Mouse (Mus musculus) kidney, embryonic 14.5 days (tissue): ENCODE measurements around the gene Mfsd2a. TPM values are rescaled to one million over a fixed set of nuclear protein-coding genes. Genes with fewer than 3 reads are reported as not detected.

Experiments
- ATAC-seq: fragments of 200-750 bp; cut with Nextera tagmentation; 2 replicates; pipeline ENCODE4 v1.8.0; 2017; ENCODE audit warnings: moderate number of reproducible peaks, mild to moderate bottlenecking, moderate TSS enrichment, moderate library complexity; ENCODE audit not compliant: low FRiP score, low TSS enrichment
- H3K27ac ChIP-seq: fragments of 300-500 bp; sonication (generic); 2 replicates; pipeline ENCODE4 v1.5.1; 2014; ENCODE audit warnings: low read depth, mild to moderate bottlenecking, low read length, moderate library complexity, mixed read lengths
- H3K27me3 ChIP-seq: fragments of 300-500 bp; sonication (generic); 2 replicates; pipeline ENCODE4 v1.6.1; 2014; ENCODE audit warnings: mild to moderate bottlenecking, low read length; ENCODE audit not compliant: control insufficient read depth, insufficient read depth
- H3K36me3 ChIP-seq: fragments of 300-500 bp; sonication (generic); 2 replicates; pipeline ENCODE4 v1.6.1; 2014; ENCODE audit warnings: low read length, mixed read lengths; ENCODE audit not compliant: control insufficient read depth, insufficient read depth
- H3K4me1 ChIP-seq: fragments of 300-500 bp; sonication (generic); 2 replicates; pipeline ENCODE4 v1.6.1; 2014; ENCODE audit warnings: low read length, mixed read lengths; ENCODE audit not compliant: control insufficient read depth, insufficient read depth
- H3K4me2 ChIP-seq: fragments of 300-500 bp; sonication (generic); replicated peaks from 2 replicates; pipeline ENCODE4 v1.6.1; 2014; ENCODE audit warnings: low read depth, mild to moderate bottlenecking, low read length
- H3K4me3 ChIP-seq: fragments of 300-500 bp; sonication (generic); 2 replicates; pipeline ENCODE4 v1.5.1; 2014; ENCODE audit warnings: mild to moderate bottlenecking, low read length
- H3K9ac ChIP-seq: fragments of 300-500 bp; sonication (generic); 2 replicates; pipeline ENCODE4 v1.6.1; 2014; ENCODE audit warnings: low read depth, mild to moderate bottlenecking, low read length, moderate library complexity
- H3K9me3 ChIP-seq: fragments of 300-500 bp; sonication (generic); 2 replicates; pipeline ENCODE4 v1.6.1; 2016; ENCODE audit warnings: low read length; ENCODE audit not compliant: control insufficient read depth
- WGBS: fragments of 180-500 bp; shearing (Covaris S2); extraction: QIAGEN DNeasy Blood & Tissue Kit; methylation state at CpG from one replicate; pipeline ENCODE4 v1.1.7; 2014; 5-methylcytosine and 5-hydroxymethylcytosine counted together
- polyA plus RNA-seq: library from polyadenylated mRNA; unstranded; fragments of >200 nt; fragmentation: Nextera tagmentation; extraction: Ambion mirVana; gene quantifications from 2 replicates; pipeline ENCODE4 v1.2.1, GENCODE M21; 2014

Mfsd2a gene
- polyA plus RNA-seq, result 3.1 and 3.4 TPM in 2 replicates

DNA sequence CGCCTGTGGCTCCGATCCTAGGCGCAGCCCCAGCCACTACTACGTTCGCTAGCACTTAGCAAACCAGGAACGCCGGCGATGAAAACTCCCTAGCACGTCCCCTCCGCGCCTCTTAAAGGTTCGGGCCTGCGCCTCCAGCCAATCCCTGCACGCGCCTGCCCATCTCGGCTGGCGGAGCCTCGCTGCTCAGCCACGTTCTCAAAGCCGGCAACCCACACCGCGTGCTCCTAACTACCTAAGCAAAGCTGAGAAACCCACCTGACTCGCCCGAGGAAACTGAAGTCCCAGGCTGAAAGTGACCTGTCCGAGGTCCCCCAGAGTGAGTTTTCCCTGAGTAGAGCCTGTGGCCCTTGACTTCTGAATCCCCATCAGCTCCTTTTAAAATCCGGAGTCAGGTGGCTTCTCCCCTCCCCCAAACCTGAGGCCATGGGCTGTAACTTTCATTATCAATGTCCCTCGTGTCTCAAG lies at the start of gene Mfsd2a:
TSS of gene Mfsd2a (minus strand) at position 89 of the 468 bp plus-strand sequence.
- H3K4me2 ChIP-seq, result peak within 1 kb of the TSS; percentile 94
- peaks cover 11% of the 10 kb centered on the region for H3K4me1 ChIP-seq
- H3K27ac ChIP-seq, result peak within 1 kb of the TSS; percentile 56; the same call in 1 of the 2 replicates
- no peaks in the 10 kb centered on the region for H3K9me3 ChIP-seq
- WGBS, result under 1% methylated on average over 27 of the region's 27 CpGs
- ATAC-seq, result peak; percentile 75
- H3K36me3 ChIP-seq, result no peaks in the 10 kb centered on the region
- H3K27me3 ChIP-seq, result no peaks in the 10 kb centered on the region; the same call in 1 of the 2 replicates
- peak within 1 kb of the TSS; percentile 65 for H3K9ac ChIP-seq
- peak within 1 kb of the TSS; percentile 45 for H3K4me3 ChIP-seq

DNA sequence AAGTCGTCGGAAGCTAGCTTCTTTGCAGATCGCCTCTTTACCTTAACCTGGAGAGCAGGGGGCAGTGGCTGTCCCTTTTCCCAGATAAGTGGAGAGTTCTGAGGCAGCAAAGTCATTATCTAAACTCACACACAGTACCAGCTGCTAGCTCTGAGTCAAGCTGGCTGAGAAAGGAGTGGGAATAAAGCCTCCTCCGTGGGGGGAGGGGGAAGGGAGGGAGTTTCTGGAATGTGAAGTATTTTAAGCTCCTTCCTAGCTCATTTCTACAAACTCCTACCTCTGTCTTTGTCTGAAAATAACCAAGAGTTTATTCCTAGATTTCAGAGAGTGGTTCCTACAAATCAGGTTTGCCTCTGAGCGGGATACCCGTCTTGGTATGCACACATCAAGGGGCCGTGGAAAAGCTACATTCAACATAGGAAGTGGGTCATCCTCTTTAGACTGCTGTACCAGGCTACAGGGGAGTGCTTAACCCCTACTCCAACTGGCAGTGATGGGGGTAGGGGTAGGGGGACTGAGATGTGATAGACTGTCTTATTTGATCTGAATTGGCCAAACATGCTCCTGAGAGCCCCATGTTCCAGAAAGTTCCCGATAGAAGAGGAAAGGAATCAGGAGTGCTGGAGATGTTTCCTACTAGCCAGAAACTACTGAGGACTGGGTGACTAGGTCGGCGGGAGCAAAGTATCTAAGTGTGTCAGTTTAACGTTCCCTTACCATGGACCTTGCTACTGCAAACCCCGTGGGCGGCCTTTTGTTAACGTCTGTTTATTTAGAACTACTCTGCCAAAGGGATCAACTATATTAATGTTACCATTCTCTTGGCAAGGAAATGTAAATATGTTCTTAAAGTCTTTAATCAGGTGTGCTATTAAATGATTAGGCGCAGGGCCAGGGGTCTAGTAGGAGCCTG lies 44.3 kb upstream of the Mfsd2a start:
- no peak for ATAC-seq
- H3K27me3 ChIP-seq, result no peaks in the 10 kb centered on the region
- H3K27ac ChIP-seq, result no peak overlapping the region
- 0 out of 2 replicates have a peak, but pooled peaks cover 5% of the 10 kb centered on the region for H3K4me1 ChIP-seq
- WGBS, result 41% methylated on average over 15 of the region's 15 CpGs
- H3K9me3 ChIP-seq, result no peaks in the 10 kb centered on the region
- no peak overlapping the region for H3K4me2 ChIP-seq
- 0 out of 2 replicates have a peak, but pooled peaks cover 2% of the 10 kb centered on the region for H3K36me3 ChIP-seq
- H3K4me3 ChIP-seq, result no peak overlapping the region
- no peak overlapping the region for H3K9ac ChIP-seq

DNA sequence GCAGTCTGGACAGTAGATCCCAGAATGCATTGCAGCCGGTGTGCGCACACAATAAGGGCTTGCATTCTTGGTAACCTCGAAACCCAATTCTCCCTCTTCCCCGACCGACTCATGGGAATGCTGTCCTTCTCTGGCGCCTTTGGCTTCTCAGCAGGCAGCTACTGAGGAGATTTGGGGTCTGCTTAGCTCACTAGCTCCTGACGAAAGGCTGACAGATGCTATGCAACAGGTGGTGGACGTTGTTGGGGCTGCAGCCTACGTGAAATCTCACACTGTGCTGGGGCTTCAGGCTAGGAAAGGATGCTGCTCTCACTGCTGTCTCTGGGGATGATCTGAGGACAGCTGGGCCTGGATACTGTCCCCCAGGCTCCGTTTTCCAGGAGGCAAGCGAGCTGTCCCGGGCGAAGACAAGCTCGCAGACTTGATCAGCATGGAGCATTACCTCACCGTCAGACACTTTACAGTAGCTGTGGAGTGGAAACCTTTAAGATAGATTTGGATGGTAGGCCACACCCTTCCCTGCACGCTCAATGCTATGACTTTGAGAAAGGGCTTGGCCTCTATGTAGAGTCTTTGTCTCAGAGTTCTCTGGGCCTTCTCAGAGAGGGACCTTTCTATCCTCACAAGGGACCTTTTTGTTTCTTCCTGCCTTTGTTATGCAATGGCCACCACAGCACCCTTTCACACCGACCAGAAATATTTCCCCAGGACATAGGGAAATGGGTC lies 39.8 kb upstream of the Mfsd2a start:
- H3K4me3 ChIP-seq, result no peak overlapping the region
- no peak overlapping the region for H3K27ac ChIP-seq
- no peaks in the 10 kb centered on the region for H3K9me3 ChIP-seq
- ATAC-seq, result no peak
- H3K4me2 ChIP-seq, result no peak overlapping the region
- 0 out of 2 replicates have a peak, but pooled peaks cover 2% of the 10 kb centered on the region for H3K36me3 ChIP-seq
- 72% methylated on average over 17 of the region's 17 CpGs for WGBS
- peaks cover 13% of the 10 kb centered on the region; the same call in 1 of the 2 replicates for H3K4me1 ChIP-seq
- no peak overlapping the region for H3K9ac ChIP-seq
- peaks cover 6% of the 10 kb centered on the region; the same call in 1 of the 2 replicates for H3K27me3 ChIP-seq

DNA sequence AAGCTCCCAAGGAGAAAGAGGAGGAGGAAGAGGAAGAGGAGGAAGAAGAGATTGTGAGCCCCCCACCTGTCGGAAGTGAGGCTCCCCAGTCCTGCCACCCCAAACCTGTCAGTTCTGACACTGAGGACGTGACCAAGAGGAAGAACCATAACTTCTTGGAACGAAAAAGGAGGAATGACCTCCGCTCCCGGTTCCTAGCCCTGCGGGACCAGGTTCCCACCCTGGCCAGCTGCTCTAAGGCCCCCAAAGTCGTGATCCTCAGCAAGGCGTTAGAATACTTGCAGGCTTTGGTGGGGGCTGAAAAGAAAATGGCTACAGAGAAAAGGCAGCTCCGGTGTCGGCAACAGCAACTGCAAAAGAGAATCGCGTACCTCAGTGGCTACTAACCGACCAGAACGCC lies 39.1 kb upstream of the Mfsd2a start:
- Histone ChIP-seq H3K9ac (no peak overlapping the region), H3K27me3 (peaks cover 6% of the 10 kb centered on the region; the same call in 1 of the 2 replicates), H3K4me3 (no peak overlapping the region), H3K36me3 (0 out of 2 replicates have a peak, but pooled peaks cover 2% of the 10 kb centered on the region), H3K27ac (no peak overlapping the region), H3K9me3 (no peaks in the 10 kb centered on the region), H3K4me2 (no peak overlapping the region), H3K4me1 (peaks cover 11% of the 10 kb centered on the region; the same call in 1 of the 2 replicates)
- ATAC-seq, result no peak
- WGBS, result 69% methylated on average over 14 of the region's 14 CpGs

DNA sequence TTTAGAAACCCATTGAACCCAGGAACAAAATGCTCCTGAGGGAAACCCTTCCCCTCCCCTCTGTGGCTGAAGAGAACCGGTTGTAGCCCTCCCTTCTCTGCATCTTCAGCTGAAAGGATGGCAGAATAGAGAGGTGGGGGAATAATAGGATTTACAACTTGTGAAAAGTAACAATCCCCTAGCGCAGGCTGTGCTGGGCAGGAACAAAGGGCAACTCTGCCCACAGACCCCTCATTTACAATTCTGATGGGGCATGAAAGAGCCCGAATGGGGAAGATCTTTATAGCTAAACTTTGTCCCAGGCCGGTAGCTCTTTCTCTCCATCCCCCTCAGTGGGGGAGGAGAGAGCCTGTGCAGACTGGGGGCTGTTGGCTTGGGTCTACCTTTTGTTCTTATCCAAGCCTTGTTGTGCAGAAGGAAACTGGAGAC lies 38.3 kb upstream of the Mfsd2a start:
- H3K27ac ChIP-seq, result no peak overlapping the region
- H3K36me3 ChIP-seq, result 0 out of 2 replicates have a peak, but pooled peaks cover 2% of the 10 kb centered on the region
- no peak for ATAC-seq
- peaks cover 7% of the 10 kb centered on the region; the same call in 1 of the 2 replicates for H3K27me3 ChIP-seq
- no peaks in the 10 kb centered on the region for H3K9me3 ChIP-seq
- H3K4me2 ChIP-seq, result peak overlapping the region; percentile 28
- peak overlapping the region; percentile 3; the same call in 1 of the 2 replicates for H3K4me3 ChIP-seq
- 9% methylated on average over 4 of the region's 4 CpGs for WGBS
- H3K9ac ChIP-seq, result no peak overlapping the region
- H3K4me1 ChIP-seq, result peaks cover 7% of the 10 kb centered on the region; the same call in 1 of the 2 replicates

DNA sequence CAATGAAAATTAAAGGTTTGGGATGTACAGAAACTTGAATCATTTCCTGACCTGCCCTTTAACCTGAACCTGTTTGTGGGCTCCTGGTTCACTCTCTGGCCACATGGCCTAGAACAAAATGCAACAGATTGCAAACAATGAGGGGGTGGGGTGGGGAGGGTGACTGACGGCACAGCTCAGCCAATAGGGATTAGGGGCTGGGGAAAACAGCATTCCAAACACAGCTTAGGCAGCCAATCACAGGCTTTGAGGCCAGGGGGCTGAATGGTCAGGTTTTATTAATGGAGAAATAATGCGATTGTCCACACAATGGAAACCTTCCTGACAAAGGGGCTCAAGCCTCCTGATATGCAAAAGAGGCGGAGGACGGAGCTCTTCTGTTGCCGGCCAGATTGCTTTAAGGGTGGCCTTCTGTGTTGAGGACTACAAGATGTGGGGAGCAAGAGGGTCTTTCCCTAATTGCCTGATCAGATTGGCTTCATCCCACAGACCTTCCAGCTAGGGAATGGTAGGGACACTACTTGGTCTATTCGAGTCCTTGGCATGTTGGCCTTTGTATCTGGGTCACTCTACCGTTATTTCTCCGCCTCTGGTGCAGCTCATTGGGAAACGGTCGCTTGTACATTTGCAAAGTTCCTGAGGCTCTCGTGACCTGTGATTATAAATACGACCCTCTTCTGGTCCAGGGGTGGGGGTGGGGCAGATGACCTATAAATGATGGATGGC lies 37.7 kb upstream of the Mfsd2a start:
- Histone ChIP-seq H3K36me3 (0 out of 2 replicates have a peak, but pooled peaks cover 2% of the 10 kb centered on the region), H3K27ac (no peak overlapping the region), H3K4me2 (peak overlapping the region; percentile 28), H3K27me3 (peaks cover 10% of the 10 kb centered on the region; the same call in 1 of the 2 replicates), H3K4me3 (peak overlapping the region; percentile 3; the same call in 1 of the 2 replicates), H3K4me1 (peaks cover 7% of the 10 kb centered on the region; the same call in 1 of the 2 replicates), H3K9ac (no peak overlapping the region), H3K9me3 (no peaks in the 10 kb centered on the region)
- 12% methylated on average over 12 of the region's 12 CpGs for WGBS
- peak; percentile 32; the same call in 1 of the 2 replicates for ATAC-seq

DNA sequence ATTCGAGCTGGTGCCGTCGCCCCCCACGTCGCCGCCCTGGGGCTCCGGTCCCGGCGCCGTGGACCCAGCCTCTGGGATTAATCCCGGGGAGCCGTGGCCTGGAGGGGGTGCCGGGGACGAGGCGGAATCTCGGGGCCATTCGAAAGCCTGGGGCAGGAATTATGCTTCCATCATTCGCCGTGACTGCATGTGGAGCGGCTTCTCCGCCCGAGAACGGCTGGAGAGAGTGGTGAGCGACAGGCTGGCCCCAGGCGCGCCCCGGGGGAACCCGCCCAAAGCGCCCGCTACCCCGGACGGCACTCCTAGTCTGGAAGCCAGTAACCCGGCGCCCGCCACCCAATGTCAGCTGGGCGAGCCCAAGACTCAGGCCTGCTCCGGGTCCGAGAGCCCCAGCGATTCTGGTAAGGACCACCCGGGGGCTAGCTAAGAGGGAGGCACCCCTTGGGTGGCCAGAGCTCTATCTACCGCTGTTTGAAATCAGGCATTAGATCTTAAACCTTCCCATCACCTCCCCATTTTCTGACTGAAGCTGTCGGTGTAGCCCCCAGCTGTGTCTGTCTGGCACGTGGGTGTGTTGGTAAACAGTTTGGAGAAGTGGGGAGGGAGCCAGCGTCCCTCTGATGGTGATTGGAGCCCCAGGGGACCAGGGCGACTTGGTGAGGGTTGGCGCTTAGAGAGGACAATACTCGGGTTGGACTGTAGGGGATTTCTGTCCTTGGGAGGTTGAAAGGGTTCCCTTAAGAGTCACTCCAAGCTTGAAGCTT lies 35.8 kb upstream of the Mfsd2a start:
- under 1% methylated on average over 47 of the region's 47 CpGs for WGBS
- H3K9ac ChIP-seq, result peak overlapping the region; percentile 64
- no peaks in the 10 kb centered on the region for H3K9me3 ChIP-seq
- peaks cover 10% of the 10 kb centered on the region; the same call in 1 of the 2 replicates for H3K27me3 ChIP-seq
- H3K4me3 ChIP-seq, result peak overlapping the region; percentile 75
- peaks cover 7% of the 10 kb centered on the region; the same call in 1 of the 2 replicates for H3K4me1 ChIP-seq
- ATAC-seq, result peak; percentile 25; the same call in 1 of the 2 replicates
- H3K4me2 ChIP-seq, result peak overlapping the region; percentile 97
- peak overlapping the region; percentile 74; the same call in 1 of the 2 replicates for H3K27ac ChIP-seq
- H3K36me3 ChIP-seq, result 0 out of 2 replicates have a peak, but pooled peaks cover 2% of the 10 kb centered on the region
